Mouse (Mus musculus) spleen, adult 2 months (tissue): ENCODE measurements around the gene Sycp2l.

Experiments used
- CTCF ChIP-seq: fragments of 200-500 bp; IDR thresholded peaks from 2 replicates; pipeline ENCODE4 v1.5.1; 2011; ENCODE audit warnings: mild to moderate bottlenecking, inconsistent platforms; ENCODE audit not compliant: insufficient read depth, insufficient read length, insufficient replicate concordance; ENCODE audit errors: extremely low read depth
- POLR2A ChIP-seq: fragments of 200-500 bp; IDR thresholded peaks from 2 replicates; pipeline ENCODE4 v1.6.1; 2011; ENCODE audit warnings: low read depth, low read length, inconsistent platforms

DNA sequence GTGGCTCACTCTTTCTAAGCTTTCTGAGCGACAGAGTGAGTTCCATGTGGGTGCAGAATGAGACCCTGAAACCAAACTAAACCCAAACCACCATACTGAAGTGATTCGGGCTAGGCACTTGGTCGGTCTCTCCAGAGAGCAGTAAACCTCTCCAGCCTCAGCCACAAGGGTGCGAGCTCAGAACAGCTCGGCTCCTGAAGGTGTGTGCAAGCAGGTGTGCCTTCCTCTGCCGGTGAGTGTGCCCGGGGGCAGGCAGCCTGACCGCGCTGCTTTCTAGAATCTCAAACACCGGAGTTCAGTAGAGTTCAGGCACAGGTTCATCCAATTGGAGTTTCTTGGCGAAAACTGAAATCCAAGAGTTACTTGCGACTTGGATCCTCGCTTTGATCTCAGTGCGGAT lies at the start of gene Sycp2l:
- TF ChIP-seq POLR2A: no peak
- no peak for TF ChIP-seq CTCF
